Mouse (Mus musculus): ENCODE data around the gene Mapk13.
"Not testable (repeated sequence)": the region's sequence is repeated elsewhere in the genome, so short reads cannot be mapped to it uniquely, and the experiment has no call there.

Gene Mapk13

DNA sequence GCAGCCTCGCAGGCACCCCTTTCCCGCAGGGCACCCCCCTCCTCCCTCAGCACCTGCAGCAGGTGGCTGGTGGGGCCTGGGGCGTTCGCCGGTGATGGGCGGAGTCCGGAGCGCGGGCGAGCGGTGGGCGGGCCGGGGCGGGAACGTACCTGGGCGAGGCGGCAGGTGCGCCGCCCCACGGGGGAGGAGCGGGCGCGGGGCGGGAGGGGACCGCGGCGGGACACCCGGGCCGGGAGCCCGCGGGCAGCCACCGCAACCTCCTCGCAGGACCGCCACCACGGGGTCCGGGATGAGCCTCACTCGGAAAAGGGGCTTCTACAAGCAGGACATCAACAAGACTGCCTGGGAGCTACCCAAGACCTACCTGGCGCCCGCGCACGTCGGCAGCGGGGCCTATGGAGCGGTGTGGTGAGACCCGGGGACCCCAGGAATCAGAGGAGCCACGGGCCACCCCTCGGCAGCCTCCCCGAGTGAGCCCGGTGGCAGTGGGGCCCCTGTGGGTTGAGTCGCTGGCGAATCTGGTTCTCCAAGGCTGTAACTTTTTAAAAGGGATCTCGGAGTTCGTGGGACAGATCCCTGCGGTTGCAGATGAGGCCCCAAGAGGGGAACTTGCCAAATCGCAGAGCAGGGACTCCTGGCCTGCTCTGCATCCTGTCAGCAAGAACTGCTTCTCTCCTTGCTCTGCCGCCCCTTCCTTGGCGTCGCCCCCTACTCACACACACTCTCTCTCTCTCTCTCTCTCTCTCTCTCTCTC, at the start of gene Mapk13:
Gene Mapk13 (plus strand): TSS at position 177 of the 754 bp plus-strand sequence.
- no peak for DNase-seq (ENCODE audit: low read depth)

DNA sequence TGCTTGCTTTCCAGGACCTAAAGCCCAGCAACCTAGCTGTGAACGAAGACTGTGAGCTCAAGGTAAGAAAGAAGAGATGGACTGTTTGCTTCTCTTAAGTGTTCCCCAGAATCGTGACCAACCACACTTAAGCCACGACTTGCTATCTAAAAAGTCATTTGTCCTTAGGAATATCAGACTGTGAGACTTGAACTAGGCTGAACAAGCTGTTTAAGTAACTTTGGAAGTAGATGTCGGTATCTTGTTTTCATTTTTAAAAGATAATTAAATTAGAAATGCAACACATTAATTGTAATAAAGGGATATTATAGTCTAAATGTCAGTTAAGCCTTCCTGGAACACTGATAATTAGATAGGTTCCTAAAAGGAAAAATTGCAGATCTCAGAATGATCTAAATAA, 43.3 kb upstream of the Mapk13 start, which contains the start of gene AC170998.1:
Gene AC170998.1 (plus strand): TSS at position 301 of the 400 bp plus-strand sequence.
- DNase-seq (ENCODE audit: low read depth): no peak

DNA sequence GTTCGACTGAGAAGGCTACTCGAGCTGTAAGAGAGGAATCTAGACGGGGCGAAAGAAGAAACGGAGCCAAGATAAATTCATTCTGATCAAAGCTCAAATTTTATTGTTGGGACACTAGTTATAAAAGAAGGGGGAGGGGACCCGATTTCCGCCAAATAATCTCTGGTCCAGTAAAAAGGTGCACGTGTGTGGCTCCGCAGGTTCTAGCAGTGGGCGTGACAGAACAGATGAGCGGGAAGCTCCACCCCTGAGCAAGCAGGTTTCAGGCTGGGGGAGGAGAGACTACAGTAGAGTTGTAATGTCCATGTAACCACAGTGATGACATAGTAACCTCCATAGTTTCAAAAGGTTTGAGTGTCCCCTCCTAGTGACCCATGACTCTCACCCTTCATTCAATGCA, 41.6 kb upstream of the Mapk13 start:
- not testable (repeated sequence) for DNase-seq (ENCODE audit: low read depth)

DNA sequence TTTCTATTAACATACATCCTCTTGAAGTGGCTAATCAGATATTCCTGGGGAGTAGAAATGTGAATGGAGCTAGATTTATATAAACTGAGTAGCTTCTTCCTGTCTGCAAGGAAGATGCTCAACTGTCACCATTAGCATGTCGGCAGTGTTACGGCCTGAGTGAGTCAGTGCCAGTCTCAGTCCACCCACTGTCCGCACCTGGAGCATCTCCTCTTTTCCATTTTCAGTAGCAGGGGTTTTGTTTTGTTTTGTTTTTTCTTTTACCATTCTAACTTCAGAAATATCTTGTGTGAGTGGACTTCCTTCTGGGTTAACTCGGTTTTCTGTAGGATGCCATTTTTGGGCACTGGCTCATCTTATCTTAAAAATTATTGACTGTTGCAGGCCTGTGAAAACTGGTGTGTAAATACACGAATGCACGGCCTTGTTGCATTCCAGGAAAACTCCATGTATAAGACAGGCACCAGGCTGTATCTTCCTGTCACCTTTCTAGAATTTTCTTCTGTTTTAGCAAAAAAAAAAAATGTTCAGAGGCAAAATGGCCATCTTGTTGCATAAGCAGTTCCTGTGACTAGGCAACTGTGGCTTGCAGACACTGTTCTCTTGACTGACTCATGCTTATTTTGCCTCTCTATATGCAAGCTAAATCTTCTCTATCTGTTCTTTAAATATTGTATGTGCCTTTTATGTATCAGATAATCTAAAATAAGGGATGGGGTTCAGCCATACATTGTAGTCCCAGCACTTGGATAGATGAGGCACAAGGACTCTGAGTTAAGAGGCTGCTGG, 33.6 kb upstream of the Mapk13 start:
- DNase-seq (ENCODE audit: low read depth): peak; percentile 86

DNA sequence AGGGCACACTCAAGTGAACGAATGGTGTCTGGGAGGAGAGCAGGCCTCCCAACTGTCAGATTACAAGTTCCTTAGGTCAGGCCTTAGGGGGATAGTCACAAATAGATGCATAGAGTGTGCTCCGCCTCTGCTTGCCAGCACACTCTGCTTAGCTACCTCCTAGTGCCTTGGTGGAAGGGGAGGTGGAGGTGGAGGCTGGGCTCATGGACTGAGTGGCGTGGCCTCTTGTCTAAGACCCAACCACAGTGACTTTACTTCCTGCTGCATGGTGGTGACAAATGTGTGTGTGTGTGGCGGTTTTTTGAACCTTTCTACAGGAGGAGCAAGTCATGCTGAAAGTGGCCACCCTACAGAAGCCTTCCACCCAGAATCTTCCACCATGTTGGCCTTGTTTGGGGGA, 32.6 kb upstream of the Mapk13 start:
- DNase-seq (ENCODE audit: low read depth): peak; percentile 96

DNA sequence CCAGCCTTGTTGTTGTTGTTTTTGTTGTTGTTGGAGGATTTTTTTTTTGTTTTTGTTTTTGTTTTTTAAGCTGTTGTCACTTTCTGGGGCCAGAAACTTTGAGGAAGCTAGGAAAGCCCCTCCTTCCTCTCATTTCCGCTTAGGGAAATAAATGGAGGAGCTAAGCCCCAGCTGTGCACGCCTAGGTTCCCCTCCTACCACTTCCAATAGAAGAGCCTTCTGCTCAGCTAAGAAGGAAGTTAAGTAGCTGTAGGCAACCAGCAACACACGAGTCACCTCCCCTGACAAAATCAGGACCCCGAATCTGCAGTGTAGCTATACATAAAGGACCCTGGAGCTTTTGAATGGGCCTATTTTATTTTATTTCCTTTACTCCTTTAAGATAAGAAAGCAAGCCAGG, 31.1 kb upstream of the Mapk13 start:
- DNase-seq (ENCODE audit: low read depth): no peak

DNA sequence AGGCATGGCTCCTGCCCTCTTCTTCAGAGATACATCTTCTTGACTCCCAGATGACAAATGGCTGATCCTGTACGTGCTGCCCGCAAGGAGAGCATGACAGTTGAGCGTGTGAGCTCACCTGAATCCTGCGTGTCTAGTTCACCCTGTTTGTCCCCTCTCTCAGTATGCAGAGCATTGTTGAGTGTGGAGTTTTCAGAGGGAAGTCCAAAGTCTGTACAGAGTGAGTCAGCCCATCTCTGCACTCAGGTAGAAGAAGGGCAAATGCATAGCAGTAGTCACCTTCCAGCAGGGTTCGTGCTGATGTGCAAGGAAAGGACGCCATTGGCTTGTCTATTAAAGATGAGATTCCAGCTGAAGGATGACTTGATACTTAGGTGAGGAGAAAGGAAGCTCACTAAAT, 29.9 kb upstream of the Mapk13 start:
- no peak for DNase-seq (ENCODE audit: low read depth)

DNA sequence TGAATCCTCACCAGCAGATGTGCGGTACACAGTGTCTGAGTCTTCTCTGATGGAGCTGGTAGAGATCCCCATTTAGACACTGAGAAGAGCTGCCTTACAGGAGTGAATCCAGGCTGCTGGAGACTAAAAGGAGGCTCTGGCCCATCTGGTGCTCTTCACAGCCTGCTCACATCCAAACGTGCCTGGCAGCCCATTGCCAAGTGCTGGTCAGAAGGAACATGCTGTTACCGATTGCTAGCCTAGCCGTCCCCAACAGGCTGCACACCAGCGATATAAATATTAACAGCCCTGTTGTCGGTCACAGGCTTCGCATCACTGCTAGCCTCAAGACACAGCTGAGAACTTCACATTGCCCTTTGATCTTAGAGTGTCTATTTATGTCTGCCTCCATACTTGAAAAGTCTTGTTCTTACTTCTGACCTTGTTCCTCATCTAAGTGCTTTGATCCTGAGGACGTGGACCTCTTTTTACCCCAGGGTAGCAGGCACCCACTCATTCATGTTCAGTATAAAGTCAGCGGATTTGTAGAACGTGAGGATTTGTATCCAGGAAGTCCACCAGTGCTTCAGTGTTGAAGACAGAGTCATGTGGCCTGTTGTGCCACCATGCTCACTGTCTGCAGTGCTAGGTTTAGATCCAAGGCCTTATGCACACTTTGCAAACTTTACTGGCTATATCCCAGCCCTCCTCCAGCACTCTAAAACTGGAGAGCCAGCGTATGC, 25.8 kb upstream of the Mapk13 start:
- no peak for DNase-seq (ENCODE audit: low read depth)

DNA sequence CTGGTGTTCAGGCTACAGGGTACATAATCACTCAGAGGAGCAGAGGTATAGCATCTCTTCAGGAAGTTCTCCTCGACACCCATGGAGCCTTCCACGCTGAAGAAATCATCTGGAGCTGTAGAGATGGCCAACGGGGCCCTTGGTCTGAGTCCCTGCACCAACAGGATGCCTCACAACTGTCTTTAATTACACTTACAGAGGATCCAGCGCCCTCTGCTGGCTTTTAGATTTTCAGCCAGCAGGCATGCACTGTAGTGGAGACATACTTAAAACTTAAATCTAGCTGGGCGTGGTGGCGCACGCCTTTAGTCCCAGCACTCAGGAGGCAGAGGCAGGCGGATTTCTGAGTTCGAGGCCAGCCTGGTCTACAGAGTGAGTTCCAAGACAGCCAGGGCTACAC, 25.2 kb upstream of the Mapk13 start:
- DNase-seq (ENCODE audit: low read depth): peak; percentile 63

DNA sequence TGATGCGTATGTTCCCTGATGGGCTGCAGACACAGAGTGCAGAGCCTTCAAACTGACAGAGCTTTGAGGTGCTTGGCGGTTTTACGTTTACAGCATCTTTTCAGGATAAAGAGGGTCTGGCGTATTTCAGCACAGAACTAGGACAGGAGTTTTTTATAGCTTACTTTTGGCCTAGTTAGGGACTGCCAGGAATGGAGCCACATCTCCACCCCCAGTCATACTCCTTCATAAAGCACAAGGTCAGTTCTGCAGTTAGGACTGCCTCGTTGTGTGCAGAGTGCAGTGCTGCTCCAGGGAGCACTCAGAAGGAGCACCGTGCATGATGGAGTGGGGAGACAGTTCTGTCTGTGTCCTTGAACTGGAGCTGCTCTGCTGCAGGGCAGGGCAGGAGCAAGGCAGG, 23.3 kb upstream of the Mapk13 start:
- no peak for DNase-seq (ENCODE audit: low read depth)

DNA sequence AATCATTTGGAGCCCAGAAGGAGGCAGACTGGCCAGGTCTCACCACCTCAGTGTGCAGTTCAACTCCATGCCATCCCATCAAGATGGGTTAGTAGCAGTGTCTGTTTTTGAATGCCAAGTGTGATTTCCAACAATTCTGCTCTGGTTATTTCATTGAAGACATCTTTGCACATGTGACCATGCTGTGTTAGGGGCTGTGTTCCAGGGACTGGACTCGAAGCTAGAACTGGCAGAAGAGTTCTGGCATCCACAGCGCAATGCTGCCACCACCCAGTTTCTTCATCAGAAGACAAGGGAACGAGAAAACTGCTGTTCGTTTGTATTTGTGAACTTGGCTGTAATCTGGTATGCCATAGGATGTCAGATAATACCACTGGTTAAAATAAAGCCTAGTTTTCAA, 21.1 kb upstream of the Mapk13 start:
- DNase-seq (ENCODE audit: low read depth): no peak

DNA sequence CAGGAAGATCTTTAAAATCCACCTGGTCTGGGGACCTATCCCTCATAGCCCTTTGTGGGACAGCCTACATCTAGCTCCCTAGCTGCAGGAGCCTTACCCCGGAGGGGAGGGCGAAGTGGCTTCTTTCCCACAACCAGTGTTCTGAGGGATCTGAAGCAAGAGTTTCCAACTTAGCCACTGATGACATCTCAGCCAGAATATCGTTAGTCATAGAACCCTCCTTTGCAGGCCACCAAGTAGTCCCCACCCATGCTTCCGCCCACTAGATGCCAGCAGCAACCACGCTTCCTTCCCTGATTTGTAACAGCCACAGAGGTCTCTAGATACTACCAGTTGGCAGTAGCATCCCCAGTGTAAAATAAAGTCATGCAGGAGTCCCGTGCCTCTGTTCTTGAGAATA, 18.5 kb upstream of the Mapk13 start:
- peak; percentile 98 for DNase-seq (ENCODE audit: low read depth)

DNA sequence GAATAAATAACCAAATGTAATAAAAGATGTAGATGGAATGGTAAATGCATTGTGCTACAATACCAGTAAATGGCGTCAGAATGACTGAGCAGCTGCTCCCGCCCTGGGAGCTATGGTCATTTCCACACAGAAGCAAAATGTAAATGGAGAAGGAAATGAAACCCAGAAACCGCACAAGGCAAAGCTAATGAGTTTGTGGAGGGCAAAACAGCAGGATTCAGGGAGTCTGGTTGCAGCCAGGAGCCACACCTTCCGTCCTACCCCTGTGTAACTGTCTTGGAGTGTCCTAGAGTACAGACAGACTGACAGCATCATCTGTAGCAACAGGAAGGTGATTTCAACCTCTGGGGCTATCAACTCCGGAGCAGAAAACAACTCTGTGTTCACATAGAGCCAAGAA, 12.7 kb upstream of the Mapk13 start:
- no peak for DNase-seq (ENCODE audit: low read depth)

DNA sequence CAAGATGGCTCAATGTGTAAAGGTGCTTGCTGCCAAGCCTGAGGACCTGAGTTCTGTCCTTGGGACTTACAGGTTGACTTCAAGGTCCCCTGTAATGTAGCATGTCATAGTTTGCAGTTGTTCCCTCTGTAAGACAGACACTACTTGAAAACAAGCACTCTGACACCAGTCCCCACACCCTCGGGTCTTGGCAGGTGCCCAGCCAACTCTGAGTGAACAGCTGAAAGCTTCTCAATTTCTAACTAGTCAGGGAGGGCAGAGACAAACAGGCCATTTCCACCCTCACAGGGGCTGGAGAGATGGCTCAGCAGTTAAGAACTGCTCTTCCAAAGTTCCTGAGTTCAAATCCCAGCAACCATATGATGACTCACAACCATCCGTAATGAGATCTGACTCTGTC, 11.6 kb upstream of the Mapk13 start:
- no peak for DNase-seq (ENCODE audit: low read depth)

DNA sequence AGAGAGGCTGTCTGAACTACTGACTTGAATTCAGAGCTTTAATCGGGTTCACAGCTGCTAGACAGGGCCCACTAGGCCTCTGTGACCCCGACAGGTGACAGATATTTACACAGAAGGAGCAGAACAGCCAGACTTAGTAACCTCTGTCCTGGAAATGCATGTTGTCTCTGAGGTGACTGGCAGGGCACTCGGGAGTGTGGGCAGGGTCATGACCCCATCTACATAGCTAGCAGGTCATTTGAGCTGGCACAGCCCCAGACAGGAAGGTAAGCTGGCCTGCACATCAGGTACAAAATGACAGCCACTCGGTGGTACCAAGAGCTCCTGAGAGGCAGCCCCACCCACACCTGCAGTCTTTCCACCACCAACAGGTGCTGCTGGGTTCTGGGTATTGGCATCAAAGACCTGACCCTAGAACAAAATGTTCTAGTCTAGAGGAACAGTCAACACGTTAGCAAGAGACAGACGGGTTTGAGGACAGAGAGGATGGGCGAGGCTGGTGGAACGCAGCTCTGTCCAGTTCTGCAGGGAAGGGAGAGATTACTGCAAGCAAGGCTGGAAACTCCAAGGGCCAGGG, 8.3 kb upstream of the Mapk13 start:
- no peak for DNase-seq (ENCODE audit: low read depth)

DNA sequence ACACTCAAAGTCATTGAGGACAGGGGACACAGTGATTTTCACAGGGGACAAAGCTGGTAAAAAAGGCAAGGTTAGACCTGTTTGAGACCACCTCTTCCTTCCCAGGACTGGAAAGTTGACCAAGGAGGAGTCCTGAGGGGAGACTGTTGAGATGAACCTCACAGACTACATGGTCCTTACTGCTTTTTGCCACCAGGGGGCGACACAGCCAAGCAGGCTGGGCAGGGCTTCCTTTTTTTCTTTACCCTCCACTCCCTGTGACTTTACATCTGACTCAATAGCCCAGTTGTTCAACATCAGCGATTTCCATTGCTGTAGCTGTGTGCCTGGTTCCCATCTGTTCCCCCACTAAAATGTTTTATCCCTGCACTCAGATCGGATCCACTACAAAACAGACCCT, 7.2 kb upstream of the Mapk13 start:
- peak; percentile 79 for DNase-seq (ENCODE audit: low read depth)

DNA sequence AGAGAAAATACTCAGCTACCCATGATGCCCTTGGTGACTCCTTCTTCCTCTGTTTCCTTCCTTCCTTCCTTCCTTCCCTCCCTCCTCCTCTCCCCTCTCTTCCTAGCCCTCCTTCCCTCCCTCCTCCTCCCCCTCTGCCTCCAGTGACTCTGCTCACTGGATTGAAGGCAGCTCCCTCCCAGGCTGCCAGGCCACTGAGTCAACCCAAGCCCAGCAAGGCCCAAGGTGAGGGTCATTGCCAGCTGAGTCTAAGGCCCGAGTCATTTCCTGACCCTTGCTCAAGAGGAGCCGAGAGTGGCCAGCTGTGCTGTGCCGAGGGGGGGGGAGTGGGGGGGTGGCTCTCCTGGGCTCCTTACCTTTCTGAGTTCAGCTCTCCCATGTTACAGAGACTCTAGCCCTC, 2.9 kb upstream of the Mapk13 start:
- DNase-seq (ENCODE audit: low read depth): peak; percentile 53

DNA sequence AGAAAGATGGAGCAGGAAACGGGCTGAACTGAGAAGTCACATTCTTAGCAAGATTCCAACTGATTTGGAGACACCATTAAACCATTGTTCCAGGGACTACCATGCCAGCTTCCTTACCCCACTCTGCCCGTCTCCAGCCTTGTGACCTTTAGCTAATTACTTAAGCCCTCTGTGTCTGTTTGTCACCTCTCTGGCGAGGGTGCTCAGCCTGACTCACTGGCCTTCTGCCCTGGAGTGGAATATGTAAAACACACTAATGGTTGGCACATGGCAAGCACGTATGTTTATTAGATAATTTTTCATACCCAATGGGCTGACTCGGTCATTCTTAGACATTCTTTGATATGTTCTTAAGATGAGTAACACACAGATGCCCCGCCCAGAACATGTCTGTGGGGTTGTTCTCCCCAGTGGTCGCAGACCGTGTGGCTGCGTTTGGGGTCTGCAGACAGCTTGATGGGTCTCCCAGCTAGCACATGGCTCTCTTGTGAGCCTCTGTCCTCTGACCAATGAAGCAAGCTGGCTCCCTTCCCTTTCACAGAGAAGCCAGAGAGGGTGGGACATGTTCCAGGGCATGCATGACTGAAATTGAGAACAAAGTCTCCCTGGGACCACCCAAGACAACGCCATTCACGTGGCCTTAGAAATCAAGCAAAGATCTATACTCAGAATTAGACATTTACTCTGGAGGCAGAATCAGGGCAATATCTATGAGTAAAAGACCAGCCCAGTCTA, 2.1 kb upstream of the Mapk13 start:
- DNase-seq (ENCODE audit: low read depth): no peak

DNA sequence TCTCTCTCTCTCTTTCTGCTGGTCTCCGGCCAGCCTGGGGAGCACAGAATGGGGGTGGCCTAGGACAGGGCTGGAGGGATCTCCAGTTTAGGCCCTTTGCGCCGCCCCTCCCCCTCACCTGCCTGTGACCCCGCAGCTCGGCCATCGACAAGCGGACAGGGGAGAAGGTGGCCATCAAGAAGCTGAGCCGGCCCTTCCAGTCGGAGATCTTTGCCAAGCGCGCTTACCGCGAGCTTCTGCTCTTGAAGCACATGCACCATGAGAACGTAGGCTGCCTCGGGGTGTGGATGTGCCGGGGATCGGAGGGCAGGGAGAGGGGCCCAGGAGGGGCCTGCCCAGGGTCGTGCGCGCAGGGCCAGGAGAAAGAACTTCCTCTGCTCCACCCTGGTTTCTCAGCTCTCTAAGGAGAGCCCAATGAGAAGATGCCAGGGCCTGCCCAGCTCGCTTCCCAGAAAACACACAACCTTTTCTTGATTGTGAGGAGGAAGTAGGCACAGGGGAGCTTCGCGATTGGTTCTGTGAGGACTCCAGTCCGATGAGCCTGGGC, 851 bp downstream of the Mapk13 start:
- no peak for DNase-seq (ENCODE audit: low read depth)

DNA sequence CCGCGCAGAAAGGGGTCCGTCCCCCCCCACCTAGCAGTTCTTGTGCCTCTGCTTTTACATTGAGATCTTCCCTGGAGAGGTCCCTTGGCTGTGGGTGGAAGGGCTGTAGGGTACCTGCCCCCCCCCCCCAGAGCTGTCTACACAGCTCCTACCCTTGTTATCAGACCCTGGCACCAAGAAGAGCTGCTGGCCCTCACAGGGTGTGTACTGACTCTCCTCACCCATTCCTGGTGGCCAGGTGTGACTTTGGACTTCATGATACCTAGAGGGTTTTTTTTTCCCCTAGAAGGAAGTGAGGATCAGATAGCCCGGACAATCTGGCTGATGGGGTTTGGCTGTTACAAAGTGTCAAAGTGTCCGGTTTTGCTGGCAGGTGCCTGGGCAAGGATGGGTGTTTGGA, 2.2 kb downstream of the Mapk13 start:
- no peak for DNase-seq (ENCODE audit: low read depth)

DNA sequence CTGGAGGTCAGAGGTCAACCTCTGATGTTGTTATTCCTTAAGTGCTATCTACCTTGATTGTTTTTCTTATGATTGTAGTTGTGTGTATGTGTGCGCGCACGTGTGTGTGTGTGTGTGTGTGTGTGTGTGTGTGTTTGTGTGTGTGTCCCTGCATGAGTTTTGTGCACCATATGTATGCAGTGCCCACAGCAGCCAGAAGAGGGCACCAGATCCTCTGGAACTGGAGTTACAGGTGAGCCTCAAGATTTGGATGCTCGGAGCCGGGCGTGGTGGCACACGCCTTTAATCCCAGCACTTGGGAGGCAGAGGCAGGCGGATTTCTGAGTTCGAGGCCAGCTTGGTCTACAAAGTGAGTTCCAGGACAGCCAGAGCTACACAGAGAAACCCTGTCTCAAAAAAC, 5.2 kb downstream of the Mapk13 start:
- not testable (repeated sequence) for DNase-seq (ENCODE audit: low read depth)

All from 416B (cell line).